Mouse (Mus musculus) olfactory bulb, adult 2 months (tissue): ENCODE measurements around the gene Rnf41. TPM values are rescaled to one million over a fixed set of nuclear protein-coding genes. Genes with fewer than 3 reads are reported as not detected.

Experiments used
- H3K27ac ChIP-seq: fragments of 200-500 bp; 2 replicates; pipeline ENCODE4 v1.5.1; 2012; ENCODE audit warnings: low read depth, low read length; ENCODE audit not compliant: insufficient read depth
- H3K4me1 ChIP-seq: fragments of 200-500 bp; 2 replicates; pipeline ENCODE4 v1.6.1; 2012; ENCODE audit warnings: low read length; ENCODE audit not compliant: control insufficient read depth, insufficient read depth
- H3K4me3 ChIP-seq: fragments of 200-500 bp; 2 replicates; pipeline ENCODE4 v1.5.1; 2012; ENCODE audit warnings: mild to moderate bottlenecking, low read depth, low read length, moderate library complexity; ENCODE audit not compliant: insufficient read depth
- CTCF ChIP-seq: fragments of 200-500 bp; IDR thresholded peaks from 2 replicates; pipeline ENCODE4 v1.5.1; 2012; ENCODE audit warnings: low read depth, mild to moderate bottlenecking, low read length, moderate library complexity; ENCODE audit not compliant: insufficient read depth
- POLR2A ChIP-seq: fragments of 200-500 bp; IDR thresholded peaks from 2 replicates; pipeline ENCODE4 v1.6.1; 2012; ENCODE audit warnings: mild to moderate bottlenecking, low read depth, low read length, moderate library complexity; ENCODE audit not compliant: insufficient read depth
- WGBS: fragments of 180-500 bp; shearing (Covaris S2); methylation state at CpG from one replicate; pipeline ENCODE4 v1.1.7; 2018; 5-methylcytosine and 5-hydroxymethylcytosine counted together
- polyA plus RNA-seq: library from polyadenylated mRNA; stranded (reverse); fragments of >200 nt; gene quantifications from 2 replicates; pipeline ENCODE4 v1.2.4, GENCODE M21; 2012; ENCODE audit warnings: low replicate concordance; ENCODE audit not compliant: missing spikeins, insufficient read depth, insufficient read length

Rnf41 gene
- polyA plus RNA-seq, 1 experiment, result 155 TPM

- TF ChIP-seq POLR2A (no peak), CTCF (no peak)
- Histone ChIP-seq H3K27ac (no peak overlapping the region), H3K4me3 (no peak overlapping the region), H3K4me1 (peaks cover 7% of the 10 kb centered on the region; the same call in 1 of the 2 replicates)
- WGBS, result 73% methylated on average over 5 of the region's 5 CpGs
These were observed 39.3 kb upstream of the Rnf41 start for GRCm38 (mm10) chr10:128372142-128372541.

DNA sequence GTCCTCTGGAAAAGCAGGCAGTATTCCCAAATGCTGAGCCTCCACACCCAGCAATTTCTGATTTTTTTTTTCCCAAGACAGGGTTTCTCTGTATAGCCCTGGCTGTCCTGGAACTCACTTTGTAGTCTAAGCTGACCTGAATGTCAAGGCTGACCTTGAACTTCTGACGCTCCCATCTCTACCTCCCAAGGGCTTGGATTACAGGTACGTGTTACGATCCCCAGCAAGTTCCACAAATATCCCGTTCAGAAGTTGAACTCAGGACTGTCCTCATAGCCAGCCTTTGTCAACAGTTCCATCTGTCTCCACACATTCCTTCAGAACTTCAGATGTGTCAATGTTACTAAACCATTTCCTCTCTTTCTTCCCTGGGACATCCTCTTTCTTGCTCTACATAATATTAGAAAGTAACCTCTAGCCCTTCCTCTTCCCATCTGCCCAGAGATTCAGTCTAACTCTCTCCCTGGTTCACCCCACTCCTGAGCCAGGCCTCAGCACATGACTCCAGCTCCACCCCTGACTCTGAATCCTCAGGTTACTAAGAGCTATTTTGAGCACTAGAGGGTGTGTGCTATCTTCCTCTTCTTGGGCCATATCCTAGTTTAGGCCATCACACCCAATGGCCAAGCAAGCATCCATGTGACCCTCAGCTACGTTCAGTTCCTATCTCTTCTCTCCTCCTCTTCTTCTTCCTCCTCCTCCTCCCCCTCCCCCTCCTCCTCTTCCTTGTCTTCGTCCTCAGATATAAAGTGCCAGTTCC is 38.3 kb upstream of the Rnf41 start:
- 84% methylated on average over 6 of the region's 6 CpGs for WGBS
- Histone ChIP-seq H3K4me1 (peaks cover 6% of the 10 kb centered on the region), H3K4me3 (no peak overlapping the region), H3K27ac (no peak overlapping the region)
- TF ChIP-seq CTCF (no peak), POLR2A (no peak)

GRCm38 (mm10) chr10:128374393-128374792 is 37.1 kb upstream of the Rnf41 start:
- H3K4me1 ChIP-seq, result peaks cover 15% of the 10 kb centered on the region
- no peak overlapping the region for H3K4me3 ChIP-seq
- WGBS, result 73% methylated on average over 6 of the region's 6 CpGs
- H3K27ac ChIP-seq, result no peak overlapping the region
- TF ChIP-seq CTCF (no peak), POLR2A (no peak)

DNA sequence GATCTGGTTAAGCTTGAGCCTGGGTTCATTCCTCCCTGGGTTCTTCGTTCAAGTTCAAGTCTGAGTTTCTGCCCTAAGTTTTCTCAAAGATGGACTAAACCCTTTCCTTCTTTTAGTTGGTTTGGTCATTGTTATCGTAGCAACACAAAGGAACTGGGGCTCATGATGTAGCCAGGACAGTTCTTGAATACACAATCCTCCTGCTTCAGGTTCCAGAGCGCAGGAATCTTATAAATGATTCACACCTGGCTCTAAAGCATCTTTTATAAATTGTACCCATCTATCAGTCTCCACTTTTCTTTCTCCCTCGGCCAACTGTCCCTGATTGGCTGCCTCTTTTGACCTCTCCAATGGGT is 35.4 kb upstream of the Rnf41 start:
- WGBS, result 43% methylated on average over 4 of the region's 4 CpGs

DNA sequence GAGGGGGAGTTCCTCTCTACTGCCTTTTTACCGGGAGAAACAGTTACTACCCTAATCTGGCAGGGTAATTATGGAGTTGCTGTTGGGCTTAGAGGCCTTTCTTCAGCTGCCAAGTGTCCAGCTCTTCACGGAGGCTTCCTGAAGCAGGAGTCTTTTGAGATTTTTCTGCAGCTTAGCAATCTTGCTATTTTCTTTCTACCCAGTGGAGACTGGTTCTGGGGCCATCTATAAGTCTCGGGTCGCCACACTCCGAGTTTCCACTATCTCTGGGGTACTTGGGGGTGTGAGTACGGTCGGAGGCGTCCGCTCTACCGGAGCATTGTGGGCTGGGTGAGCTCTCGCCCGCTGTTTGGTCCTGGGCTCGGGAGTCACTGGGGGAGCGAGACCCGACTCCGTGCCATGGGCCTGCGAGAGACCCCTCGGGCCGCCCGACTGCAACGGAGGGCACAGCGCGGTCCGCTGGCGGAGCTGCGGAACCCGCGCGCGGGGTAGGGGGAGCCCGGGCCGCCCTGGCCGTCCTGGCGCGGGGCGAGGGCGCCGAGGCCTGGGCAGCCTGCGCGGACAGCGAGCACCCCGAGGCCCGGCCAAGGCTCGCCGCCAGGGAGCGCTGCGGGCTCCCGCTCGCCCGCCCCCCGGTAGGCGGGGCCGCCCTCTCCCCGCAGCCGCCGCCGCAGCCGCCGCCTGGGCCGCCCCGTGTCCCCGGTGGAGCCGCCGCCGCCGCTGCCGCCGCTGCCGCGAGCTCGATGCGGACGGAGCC is 34.8 kb upstream of the Rnf41 start, which contains the start of gene Ankrd52:
Ankrd52 (plus strand) TSS at position 661 of the 757 bp plus-strand sequence.
- TF ChIP-seq CTCF (peak; percentile 45; the same call in 1 of the 2 replicates), POLR2A (peak; percentile 93)
- H3K4me1 ChIP-seq, result peaks cover 16% of the 10 kb centered on the region
- peak within 1 kb of the TSS; percentile 96 for H3K4me3 ChIP-seq
- 4% methylated on average over 56 of the region's 73 CpGs for WGBS
- peak within 1 kb of the TSS; percentile 100 for H3K27ac ChIP-seq

More for the DNA sequence above, 35.4 kb upstream of the Rnf41 start:
- Histone ChIP-seq H3K27ac (peak overlapping the region; percentile 100), H3K4me1 (peaks cover 16% of the 10 kb centered on the region), H3K4me3 (peak overlapping the region; percentile 96; the same call in 1 of the 2 replicates)
- TF ChIP-seq CTCF, result no peak
- TF ChIP-seq POLR2A, result no peak

GRCm38 (mm10) chr10:128377222-128377939 is 34.1 kb upstream of the Rnf41 start:
- 1% methylated on average over 46 of the region's 47 CpGs for WGBS
- H3K27ac ChIP-seq, result peak overlapping the region; percentile 66
- H3K4me1 ChIP-seq, result peaks cover 16% of the 10 kb centered on the region
- TF ChIP-seq CTCF (no peak), POLR2A (no peak; the same call in 1 of the 2 replicates)
- peak overlapping the region; percentile 96 for H3K4me3 ChIP-seq

DNA sequence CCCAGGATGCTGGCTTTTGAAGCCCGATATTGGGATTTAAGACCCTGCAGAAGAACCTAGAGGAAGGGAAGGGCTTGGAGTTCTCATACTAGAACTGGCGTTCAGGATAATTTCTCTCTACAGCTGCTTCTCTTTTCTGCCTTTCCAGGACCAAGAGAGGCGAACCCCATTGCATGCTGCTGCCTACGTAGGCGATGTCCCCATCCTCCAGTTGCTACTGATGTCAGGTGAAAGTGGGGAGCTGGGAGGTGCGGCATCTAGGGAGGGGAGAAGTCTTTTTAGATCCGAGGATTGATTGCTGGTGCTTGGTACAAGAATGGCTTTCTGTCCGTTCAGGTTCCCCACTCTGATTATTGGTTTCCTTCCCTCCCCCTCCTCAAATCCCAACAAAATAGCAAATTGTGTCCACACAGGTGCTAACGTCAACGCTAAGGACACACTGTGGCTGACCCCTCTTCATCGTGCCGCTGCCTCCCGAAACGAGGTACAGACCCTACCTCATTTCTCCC is 33.5 kb upstream of the Rnf41 start:
- Histone ChIP-seq H3K4me3 (peak overlapping the region; percentile 96), H3K27ac (peak overlapping the region; percentile 66), H3K4me1 (peaks cover 16% of the 10 kb centered on the region)
- no peak for TF ChIP-seq POLR2A
- 37% methylated on average over 14 of the region's 14 CpGs for WGBS

- H3K4me1 ChIP-seq, result peaks cover 16% of the 10 kb centered on the region
- WGBS, result 13% methylated on average over 3 of the region's 3 CpGs
- peak overlapping the region; percentile 96 for H3K4me3 ChIP-seq
- H3K27ac ChIP-seq, result peak overlapping the region; percentile 66; the same call in 1 of the 2 replicates
- no peak for TF ChIP-seq POLR2A
- TF ChIP-seq CTCF, result no peak
These were observed 33.0 kb upstream of the Rnf41 start for GRCm38 (mm10) chr10:128378462-128378861.
